Mouse (Mus musculus) urinary bladder, postnatal 36 days (tissue): ENCODE results near the gene Glcci1.
"Not testable (repeated sequence)": the region's sequence is repeated elsewhere in the genome, so short reads cannot be mapped to it uniquely, and the experiment has no call there.

Source experiments
- DNase-seq, 2 experiments: peaks; one replicate each; pipeline ENCODE4 v3.0.0; 2022; ENCODE audit warnings: low spot score in 2 of 2, mixed read lengths in 1 of 2

Glcci1 gene

DNA sequence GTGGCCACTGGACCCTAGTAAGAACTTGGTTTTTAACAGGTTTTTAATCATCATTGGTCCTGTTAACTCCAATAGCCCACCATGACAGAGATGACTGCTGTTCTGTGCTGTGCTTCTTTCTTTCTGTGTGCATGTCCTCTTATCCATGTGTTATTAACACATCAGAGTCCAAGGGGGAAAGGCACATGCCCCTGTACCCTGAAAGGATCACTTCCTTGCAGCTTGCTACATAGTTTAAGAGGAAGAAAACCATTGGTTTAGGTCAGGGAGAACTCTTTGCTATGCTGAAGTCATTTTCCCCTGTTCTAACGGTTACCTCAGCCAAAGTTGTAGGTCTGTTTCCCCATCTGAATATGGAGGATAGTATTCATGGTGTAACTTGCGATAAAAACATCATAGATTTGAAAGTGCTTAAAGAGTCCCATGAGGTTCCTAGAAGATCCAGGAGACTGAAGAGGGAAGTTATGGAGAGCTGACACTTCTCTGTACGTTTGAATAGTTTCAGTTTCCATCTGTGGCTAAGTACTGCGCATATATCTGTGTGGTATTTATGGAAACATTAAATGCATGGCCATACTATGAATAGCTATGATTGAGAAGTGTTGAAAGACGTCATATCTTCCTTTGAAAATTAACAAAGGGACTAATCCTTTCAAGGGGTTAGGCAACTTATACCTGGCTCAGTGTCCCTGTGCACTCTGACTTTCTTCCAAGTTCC lies 14.1 kb upstream of the Glcci1 start:
- DNase-seq: no peak

DNA sequence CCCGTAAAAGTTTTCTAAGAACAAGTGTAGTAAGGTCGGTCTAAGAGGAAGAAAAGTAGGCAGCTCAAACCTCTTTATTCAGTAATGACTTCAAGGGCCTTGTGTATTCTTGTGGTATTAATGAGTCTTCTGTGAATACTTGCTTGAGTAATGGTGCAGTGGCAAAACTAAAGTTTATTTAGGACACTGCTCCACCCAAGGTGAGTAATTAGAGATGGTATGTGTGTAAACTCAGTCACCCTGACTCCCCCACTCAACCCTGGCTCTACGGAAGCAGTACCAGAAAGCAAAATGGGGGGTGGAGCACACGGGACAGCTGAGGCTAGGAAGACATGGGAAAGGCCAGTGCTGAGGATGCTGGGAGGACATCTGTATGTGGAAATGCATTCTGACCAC lies 13.6 kb upstream of the Glcci1 start:
- no peak for DNase-seq

DNA sequence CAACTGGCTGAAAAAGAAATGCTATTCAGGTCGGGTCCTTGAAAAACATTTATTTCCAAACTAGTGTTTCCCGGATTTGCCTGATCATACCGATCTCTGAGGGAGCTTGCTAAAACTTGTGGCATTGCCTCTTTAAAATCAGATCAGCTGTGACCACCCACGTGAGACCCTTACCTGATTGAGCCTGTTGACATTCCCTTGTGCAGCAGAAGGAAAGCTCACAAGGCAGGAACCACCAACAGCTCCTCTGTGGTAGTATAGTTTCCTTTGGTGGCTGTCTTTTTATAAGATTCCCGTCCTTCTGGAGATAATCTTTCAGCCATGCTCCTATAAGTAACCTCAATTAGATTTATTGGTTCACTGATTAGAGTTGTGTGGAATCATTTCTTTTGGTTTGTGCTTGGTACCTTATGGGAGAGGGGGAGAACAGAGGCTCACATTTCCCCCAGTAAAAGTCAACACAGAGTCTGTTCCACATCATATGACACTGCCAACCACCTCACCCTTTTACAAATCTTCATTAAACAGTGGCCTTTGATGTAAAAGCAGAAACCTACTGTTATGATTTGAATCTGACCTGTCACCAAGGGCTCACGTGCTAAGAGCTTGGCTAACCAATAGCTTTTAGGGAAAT lies 12.0 kb upstream of the Glcci1 start:
- no peak for DNase-seq

DNA sequence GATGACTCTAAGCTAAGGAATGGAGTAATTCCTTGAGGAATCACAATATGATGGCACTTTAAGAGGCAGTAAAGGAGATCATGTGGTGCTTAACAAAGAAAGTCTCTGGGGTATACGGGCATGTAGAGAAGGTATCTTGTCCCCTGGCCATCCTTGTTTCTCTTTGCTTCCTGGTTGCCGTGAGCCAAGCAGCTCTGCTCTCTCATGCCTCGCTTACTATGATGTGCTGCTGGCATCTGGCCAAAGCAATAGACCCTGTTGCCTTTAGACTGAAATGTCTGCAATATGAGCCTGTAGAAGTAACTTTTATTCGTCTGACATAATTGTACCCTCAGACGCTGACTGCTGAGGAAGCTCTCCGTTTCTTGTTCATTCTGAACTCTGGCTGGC lies 11.5 kb upstream of the Glcci1 start:
- DNase-seq: no peak

DNA sequence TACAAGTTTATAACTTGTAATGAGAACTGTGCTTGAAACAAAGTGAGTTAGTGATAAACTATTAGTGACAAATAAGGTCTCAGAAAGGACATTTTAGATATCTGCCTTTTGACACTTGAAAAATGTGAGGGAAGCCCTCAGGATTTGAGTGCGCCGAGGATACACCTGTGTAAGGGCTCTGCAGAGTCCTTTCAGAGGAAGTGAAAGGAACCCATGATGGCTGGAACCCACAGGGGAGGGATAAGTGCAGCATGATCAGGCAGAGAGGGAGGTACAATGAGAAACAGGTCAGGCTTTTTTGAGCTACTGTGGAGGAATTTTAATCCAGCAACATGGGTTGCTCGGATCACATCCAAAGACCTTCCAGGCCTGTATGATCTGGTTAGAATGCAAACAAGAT lies 10.4 kb upstream of the Glcci1 start:
- no peak for DNase-seq

- no peak for DNase-seq
These were observed 5.4 kb upstream of the Glcci1 start for GRCm38 (mm10) chr6:8503953-8504352.

DNA sequence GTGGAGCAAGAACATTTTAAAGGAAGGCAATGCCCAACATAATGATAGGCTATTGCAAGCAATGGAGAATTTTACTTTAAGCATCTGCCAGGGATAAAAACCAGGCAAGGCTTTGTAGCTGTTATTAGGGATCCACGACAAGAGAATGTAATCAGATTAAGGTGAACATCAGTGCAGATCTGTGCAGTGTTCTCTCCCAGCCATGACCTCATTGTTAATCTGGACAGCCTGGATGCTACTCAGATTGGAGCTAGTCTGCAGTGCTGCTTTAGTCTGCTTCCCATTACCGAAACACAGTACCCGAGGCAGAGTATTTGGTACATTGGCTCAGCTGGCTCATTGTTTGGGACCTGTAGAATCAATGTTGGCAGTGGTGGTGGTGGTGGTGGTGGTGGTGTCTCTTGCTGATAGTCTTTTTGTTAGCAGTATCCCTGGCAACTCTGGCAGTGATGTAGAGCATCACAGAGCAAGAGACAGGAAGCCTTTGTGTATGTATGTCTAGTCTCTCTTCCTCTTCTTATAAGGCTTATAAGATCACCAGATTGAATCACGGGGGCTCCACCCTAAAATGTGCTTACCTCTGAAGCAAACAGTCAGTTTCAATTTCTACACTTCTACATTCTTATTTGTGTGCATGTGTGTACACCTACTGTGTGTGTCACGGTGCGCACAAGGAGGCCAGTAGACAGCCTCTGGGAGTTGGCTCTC lies 4.7 kb upstream of the Glcci1 start:
- no peak for DNase-seq

GRCm38 (mm10) chr6:8506631-8507030 lies 2.8 kb upstream of the Glcci1 start:
- DNase-seq: no peak

GRCm38 (mm10) chr6:8508883-8509536 lies 390 bp upstream of the Glcci1 start:
- peak; percentile 99 for DNase-seq

DNA sequence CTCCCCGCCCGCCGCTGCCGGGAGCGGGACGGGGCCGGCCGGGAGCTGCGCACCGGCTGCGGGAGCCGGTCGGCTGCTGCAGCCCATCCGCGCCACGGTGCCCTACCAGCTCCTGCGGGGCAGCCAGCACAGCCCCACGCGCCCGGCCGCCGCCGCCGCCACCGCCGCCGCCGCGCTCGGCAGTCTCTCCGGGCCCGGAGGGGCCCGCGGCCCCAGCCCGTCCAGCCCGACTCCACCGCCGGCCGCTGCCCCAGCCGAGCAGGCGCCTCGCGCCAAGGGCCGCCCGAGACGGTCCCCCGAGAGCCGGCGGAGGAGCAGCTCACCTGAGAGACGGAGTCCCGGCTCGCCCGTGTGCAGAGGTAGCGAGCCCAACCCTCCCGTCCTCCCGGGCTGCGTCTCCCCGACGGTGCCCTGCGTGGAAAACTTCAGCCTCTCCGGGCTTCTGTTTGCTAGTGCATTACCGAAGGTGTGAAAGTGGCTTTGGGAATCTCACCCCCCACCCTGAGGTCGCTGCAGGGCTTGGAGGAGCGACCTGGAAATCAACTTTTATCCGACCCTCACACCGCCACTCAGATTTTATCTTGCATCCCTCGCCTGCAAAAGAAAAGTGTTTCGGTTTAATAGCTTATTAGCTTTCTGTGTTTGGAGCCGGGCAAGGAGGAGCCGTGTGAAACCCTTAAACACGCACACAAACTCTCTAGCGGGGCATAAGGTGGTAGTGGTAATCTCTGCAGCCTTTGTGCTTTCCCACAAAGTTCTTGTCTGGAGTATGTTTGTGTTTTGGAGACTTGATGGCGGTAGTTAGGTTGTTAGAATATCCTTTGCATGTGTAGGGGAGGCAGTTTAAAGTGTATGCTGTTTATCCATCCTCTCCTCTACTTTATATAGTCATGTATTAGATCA lies 812 bp downstream of the Glcci1 start:
- peak; percentile 33 to 37 for DNase-seq

- DNase-seq: no peak
These were observed 1.5 kb downstream of the Glcci1 start for GRCm38 (mm10) chr6:8510864-8511428.

DNA sequence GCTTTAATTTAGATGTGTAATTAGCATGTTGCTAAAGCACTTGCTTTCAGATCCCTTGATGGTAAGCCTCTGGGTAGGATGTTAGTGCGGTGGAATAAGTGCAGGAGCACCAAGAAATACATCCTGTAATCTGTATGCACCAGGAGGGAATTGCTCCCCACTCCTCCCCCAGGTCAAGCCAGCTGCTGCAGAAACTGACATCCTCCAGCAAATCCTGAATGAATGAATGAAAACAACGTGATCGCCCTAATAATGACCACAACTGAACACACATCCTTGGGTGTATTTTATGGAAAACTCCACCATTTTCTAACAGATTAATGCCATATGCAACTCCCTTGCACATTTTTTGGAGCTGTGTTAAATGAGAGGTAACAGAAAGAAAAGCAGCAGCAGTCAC lies 2.0 kb downstream of the Glcci1 start:
- no peak for DNase-seq

DNA sequence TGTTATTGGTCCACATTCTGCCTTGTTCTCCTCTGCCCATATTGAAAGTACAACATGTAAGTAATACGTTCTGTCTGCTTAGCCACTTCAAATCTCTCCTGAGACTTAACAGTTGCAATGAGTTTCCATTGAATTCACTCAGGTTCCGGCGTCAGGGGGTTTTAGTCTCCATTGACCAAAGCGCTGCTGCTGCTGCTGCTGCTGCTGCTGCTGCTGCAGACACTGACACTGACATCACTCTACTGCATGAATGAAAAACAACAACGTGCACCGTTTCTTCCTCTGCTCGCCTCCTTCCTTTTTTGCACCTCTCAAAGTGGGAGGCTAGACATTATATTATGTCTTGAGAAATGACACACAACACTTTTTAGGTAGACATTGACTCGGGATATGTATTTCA lies 3.0 kb downstream of the Glcci1 start:
- DNase-seq: no peak

DNA sequence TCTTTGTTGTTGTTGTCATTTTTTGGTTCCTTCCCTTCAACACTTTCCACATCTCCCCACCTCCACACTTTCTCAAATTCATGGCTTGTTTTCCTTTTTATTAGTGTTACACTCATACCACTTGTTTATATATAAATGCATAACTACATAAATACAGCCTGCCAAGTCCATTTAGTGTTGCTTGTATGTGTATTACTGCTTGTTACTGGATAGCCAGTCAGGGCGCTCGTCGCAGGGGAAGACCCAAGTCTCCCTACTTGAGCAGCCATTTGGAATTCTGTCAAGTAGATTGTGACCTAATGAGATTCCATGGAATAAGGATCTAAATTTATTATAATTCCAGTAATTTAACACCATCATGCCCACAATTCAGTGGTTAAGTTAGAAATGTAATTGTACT lies 10.3 kb downstream of the Glcci1 start:
- no peak for DNase-seq

GRCm38 (mm10) chr6:8521231-8521630 lies 11.8 kb downstream of the Glcci1 start:
- DNase-seq: no peak

DNA sequence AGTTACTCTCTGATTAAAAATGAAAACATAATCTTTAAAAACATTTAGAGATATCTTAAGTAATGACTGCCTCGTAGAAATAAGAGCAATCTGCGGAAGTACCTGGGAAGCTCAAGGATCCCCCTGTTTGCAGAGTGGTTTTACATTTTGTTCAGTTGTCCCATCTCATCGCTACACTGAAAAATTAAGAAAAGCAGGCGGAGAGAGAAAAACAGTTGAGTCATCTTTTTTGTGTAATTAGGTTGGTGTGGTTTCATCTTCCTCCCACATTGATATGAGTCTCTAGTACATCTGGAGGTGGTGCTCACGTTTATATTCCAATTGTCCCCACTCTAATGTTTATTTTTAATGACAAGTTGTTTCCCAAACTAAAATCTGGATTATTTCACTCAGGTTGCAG lies 15.3 kb downstream of the Glcci1 start:
- no peak for DNase-seq

DNA sequence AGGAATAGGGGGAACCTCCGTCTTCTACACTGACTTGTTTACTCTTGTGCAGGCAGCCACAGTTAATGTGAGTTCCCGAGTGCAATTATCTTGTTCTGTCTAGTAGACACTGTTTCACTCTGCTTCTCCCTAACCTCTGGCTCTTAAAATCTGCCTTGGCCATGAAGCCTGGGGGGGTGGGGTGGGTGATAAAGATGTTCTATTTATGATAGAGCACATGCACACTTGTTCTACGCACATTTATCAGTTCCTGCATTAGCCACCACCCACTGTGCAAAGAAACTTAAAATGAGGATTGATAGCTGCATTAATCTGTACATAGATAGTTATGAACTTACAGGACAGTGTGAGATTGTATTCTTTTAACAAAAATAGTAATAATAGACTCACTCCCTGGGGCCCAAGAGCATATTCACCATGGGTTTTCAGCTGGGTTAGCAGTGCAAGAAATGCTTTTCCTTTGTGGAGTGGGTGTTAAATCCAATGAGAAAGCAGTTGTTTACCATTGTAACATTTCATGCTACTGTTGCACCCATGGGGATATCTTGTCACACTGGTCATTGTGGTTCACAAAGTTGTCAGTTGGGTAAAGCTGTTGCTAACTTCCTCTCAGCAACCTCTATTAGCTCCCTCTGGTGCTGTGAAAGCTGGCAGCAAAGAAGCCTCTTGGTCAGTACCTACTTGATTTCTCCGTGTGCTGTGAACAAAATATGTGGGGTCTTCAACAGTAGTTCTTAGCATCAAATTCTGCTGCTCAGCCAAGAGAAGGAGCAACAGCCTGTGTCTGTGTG lies 21.9 kb downstream of the Glcci1 start:
- DNase-seq: no peak

DNA sequence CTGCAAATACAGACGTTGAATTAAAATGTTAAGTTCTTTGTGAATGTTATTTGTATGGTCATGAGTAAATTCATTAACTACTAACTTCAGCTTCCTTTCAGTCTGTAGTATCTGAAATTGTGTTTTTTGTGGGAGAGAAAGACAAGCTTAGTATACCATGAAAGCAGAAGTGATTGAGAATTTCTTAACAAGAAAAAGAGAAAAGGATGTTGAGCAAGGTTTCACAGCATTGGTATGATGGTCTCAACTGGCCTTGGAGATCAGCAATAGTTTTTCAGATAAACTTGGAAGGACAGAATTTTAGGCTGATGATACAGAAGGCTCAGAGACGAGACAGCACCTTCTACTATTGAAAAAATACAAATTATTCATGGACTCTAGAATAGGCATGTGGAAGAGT lies 27.5 kb downstream of the Glcci1 start:
- no peak for DNase-seq

- not testable (repeated sequence) for DNase-seq
These were observed 32.1 kb downstream of the Glcci1 start for GRCm38 (mm10) chr6:8541531-8541930.

- no peak for DNase-seq
These were observed 35.4 kb downstream of the Glcci1 start for GRCm38 (mm10) chr6:8544822-8545221.
